Mouse (Mus musculus): Measurements from ENCODE around the gene Nono. TPM values are rescaled to one million over a fixed set of nuclear protein-coding genes. Genes with fewer than 3 reads are reported as not detected.

Gene Nono
- total and polyA plus RNA-seq, 2 experiments from 2014 or later, result 120 to 163 TPM

DNA sequence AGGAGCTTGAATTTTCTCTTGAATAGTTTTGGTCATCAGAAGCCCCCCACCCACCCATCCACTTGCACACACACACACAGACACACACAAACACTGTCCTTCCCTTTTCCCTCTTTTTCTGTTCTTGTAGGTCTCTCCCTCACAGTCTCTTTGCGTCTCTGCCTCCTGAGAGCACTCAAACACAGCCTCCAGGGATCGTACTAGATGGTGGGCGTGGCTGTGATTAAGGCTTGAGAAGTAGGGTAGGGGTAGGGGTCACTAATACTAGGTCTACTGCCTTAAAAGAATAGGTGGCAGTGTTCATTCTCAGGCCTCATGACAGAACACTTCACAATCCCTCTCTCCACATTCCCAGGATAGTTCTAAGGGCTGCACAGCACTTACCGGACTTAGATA lies 8.4 kb upstream of the Nono start, which contains the start of gene Zmym3:
TSS of gene Zmym3 (minus strand) at position 150 of the 396 bp plus-strand sequence.
- H3K4me3 ChIP-seq (ENCODE audit: low read depth, low read length), result peak within 1 kb of the TSS; percentile 72
- no peak for DNase-seq (ENCODE audit: low spot score)
- TF ChIP-seq CTCF (IDR thresholded peaks at IDR 0.05; ENCODE audit: low read depth), result no peak
- no peak for TF ChIP-seq EP300 (IDR thresholded peaks at IDR 0.05; ENCODE audit: low read depth)
- H3K36me3 ChIP-seq (replicated peaks; ENCODE audit: control insufficient read depth, insufficient read depth, low read length), result no peaks in the 10 kb centered on the region
- peak within 1 kb of the TSS; percentile 80 for H3K9ac ChIP-seq (replicated peaks; ENCODE audit: low read depth, low read length)
- no peaks in the 10 kb centered on the region for H3K4me1 ChIP-seq (ENCODE audit: control insufficient read depth, insufficient read depth)
- 0 out of 2 replicates have a peak, but pooled peaks have one; percentile 15 for ATAC-seq (ENCODE audit: insufficient read depth, low read depth)
- WGBS, result 39% methylated on average over 4 of the region's 4 CpGs
- H3K27ac ChIP-seq (ENCODE audit: low read depth), result peak within 1 kb of the TSS; percentile 81
- H3K9me3 ChIP-seq (replicated peaks; ENCODE audit: control insufficient read depth, low read length), result no peaks in the 10 kb centered on the region
- no peaks in the 10 kb centered on the region for H3K27me3 ChIP-seq (ENCODE audit: control insufficient read depth, insufficient read depth, low read length)
- H3K4me2 ChIP-seq (ENCODE audit: low read depth, low read length), result peak within 1 kb of the TSS; percentile 73

DNA sequence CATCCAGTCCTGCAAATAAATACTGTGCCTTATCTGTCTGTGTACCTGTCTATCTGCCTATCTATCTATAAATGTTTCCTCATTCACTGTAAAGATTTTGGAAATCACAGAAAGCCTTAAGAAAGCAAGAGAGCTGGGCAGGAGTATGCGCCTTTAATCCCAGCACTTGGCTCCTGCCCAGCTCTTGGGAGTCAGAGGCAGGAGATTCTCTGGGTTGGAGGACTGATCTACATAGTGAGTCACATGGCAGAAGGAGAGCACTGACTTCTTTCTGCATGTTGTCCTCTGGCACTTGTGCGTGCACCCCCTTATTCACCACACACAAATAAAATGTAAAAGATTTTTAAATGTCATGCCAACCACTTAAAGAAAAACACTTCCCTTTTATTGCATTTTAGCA lies 5.7 kb upstream of the Nono start:
- no peak overlapping the region for H3K4me2 ChIP-seq (ENCODE audit: low read depth, low read length)
- H3K4me1 ChIP-seq (ENCODE audit: control insufficient read depth, insufficient read depth), result no peaks in the 10 kb centered on the region
- H3K9me3 ChIP-seq (replicated peaks; ENCODE audit: control insufficient read depth, low read length), result no peaks in the 10 kb centered on the region
- DNase-seq (ENCODE audit: low spot score), result no peak
- TF ChIP-seq EP300 (IDR thresholded peaks at IDR 0.05; ENCODE audit: low read depth) (no peak), CTCF (IDR thresholded peaks at IDR 0.05; ENCODE audit: low read depth) (no peak)
- 67% methylated on average over 2 of the region's 2 CpGs for WGBS
- ATAC-seq (ENCODE audit: insufficient read depth, low read depth), result no peak
- no peak overlapping the region for H3K27ac ChIP-seq (ENCODE audit: low read depth)
- H3K36me3 ChIP-seq (replicated peaks; ENCODE audit: control insufficient read depth, insufficient read depth, low read length), result no peaks in the 10 kb centered on the region
- no peak overlapping the region for H3K4me3 ChIP-seq (ENCODE audit: low read depth, low read length)
- no peaks in the 10 kb centered on the region for H3K27me3 ChIP-seq (ENCODE audit: control insufficient read depth, insufficient read depth, low read length)
- no peak overlapping the region for H3K9ac ChIP-seq (replicated peaks; ENCODE audit: low read depth, low read length)

DNA sequence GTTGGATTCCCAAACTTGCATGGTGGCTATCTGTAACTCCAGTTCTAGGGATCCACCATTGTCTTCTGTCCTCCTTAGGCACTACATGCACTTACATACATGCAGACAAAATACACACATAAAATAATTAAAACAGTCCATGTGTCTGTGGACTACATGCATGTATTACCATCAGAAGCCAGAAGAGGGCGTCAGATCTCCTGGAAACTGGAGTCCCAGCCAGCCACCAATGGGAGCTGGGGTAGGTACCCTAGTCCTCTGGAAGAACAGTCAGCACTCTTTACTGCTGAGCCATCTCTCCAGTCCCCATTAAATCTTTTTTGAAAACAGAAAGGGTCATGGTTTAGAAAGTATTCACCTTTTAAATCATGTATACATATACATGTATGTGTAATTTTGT lies 1.3 kb upstream of the Nono start:
- Histone ChIP-seq H3K4me2 (ENCODE audit: low read depth, low read length) (no peak overlapping the region), H3K36me3 (replicated peaks; ENCODE audit: control insufficient read depth, insufficient read depth, low read length) (no peaks in the 10 kb centered on the region), H3K4me1 (ENCODE audit: control insufficient read depth, insufficient read depth) (no peaks in the 10 kb centered on the region), H3K27ac (ENCODE audit: low read depth) (no peak overlapping the region), H3K4me3 (ENCODE audit: low read depth, low read length) (no peak overlapping the region), H3K9me3 (replicated peaks; ENCODE audit: control insufficient read depth, low read length) (no peaks in the 10 kb centered on the region), H3K9ac (replicated peaks; ENCODE audit: low read depth, low read length) (no peak overlapping the region), H3K27me3 (ENCODE audit: control insufficient read depth, insufficient read depth, low read length) (no peaks in the 10 kb centered on the region)
- TF ChIP-seq CTCF (IDR thresholded peaks at IDR 0.05; ENCODE audit: low read depth), result peak; percentile 29
- no peak for TF ChIP-seq EP300 (IDR thresholded peaks at IDR 0.05; ENCODE audit: low read depth)
- ATAC-seq (ENCODE audit: insufficient read depth, low read depth) (no peak), DNase-seq (ENCODE audit: low spot score) (no peak)
- 7% methylated on average over 1 of the region's 1 CpGs for WGBS

DNA sequence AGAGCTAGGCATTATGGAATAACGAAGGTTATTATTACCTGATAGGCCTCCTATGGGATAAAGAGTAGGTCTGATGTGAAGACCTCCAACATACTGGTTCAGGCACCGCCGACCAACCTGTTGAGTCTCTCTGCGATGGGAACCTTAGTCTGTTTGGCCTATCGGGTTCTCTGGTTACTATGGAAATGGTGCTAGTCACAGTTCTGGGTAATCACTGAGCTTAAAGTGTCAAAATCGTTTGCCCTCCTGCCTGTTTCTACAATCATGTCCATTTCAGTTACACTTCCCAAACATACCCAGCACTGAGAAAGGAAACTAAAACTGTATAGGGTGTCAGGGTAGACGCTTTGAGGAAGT lies 355 bp upstream of the Nono start:
- TF ChIP-seq CTCF (IDR thresholded peaks at IDR 0.05; ENCODE audit: low read depth) (no peak), EP300 (IDR thresholded peaks at IDR 0.05; ENCODE audit: low read depth) (no peak)
- Histone ChIP-seq H3K27ac (ENCODE audit: low read depth) (peak overlapping the region; percentile 93), H3K9me3 (replicated peaks; ENCODE audit: control insufficient read depth, low read length) (no peaks in the 10 kb centered on the region), H3K4me1 (ENCODE audit: control insufficient read depth, insufficient read depth) (no peaks in the 10 kb centered on the region), H3K27me3 (ENCODE audit: control insufficient read depth, insufficient read depth, low read length) (no peaks in the 10 kb centered on the region), H3K4me2 (ENCODE audit: low read depth, low read length) (peak overlapping the region; percentile 45), H3K36me3 (replicated peaks; ENCODE audit: control insufficient read depth, insufficient read depth, low read length) (no peaks in the 10 kb centered on the region), H3K4me3 (ENCODE audit: low read depth, low read length) (peak overlapping the region; percentile 72), H3K9ac (replicated peaks; ENCODE audit: low read depth, low read length) (0 out of 2 replicates have a peak overlapping the region, but pooled peaks have one; percentile 16)
- 30% methylated on average over 7 of the region's 7 CpGs for WGBS
- ATAC-seq (ENCODE audit: insufficient read depth, low read depth) (no peak), DNase-seq (ENCODE audit: low spot score) (no peak)

DNA sequence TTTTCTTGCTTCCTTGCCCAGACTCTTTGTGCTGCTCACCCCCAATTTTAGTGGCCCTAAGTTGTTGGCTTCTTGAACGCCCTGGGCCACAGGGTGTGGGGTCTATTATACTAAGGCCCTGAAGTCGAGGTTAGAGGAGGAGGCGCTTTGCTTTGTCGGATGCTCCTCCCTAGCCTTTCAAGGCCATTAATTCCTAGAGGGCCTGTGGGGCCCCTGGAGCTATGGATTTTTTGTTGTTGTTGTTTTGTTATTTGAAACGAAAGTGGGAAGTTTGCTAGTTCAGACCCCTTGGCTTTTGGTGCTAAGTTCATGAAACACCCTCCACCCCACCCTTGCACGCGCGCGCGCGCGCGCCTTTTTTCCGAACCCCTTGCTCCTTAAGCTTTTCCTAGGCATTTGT lies 858 bp downstream of the Nono start:
- WGBS, result 22% methylated on average over 14 of the region's 14 CpGs
- H3K36me3 ChIP-seq (replicated peaks; ENCODE audit: control insufficient read depth, insufficient read depth, low read length), result no peaks in the 10 kb centered on the region
- ATAC-seq (ENCODE audit: insufficient read depth, low read depth), result peak; percentile 39; the same call in 1 of the 2 replicates
- peak overlapping the region; percentile 96 for H3K27ac ChIP-seq (ENCODE audit: low read depth)
- no peak for DNase-seq (ENCODE audit: low spot score)
- H3K9me3 ChIP-seq (replicated peaks; ENCODE audit: control insufficient read depth, low read length), result no peaks in the 10 kb centered on the region
- H3K9ac ChIP-seq (replicated peaks; ENCODE audit: low read depth, low read length), result peak overlapping the region; percentile 84
- peak overlapping the region; percentile 65 for H3K4me2 ChIP-seq (ENCODE audit: low read depth, low read length)
- no peak for TF ChIP-seq EP300 (IDR thresholded peaks at IDR 0.05; ENCODE audit: low read depth)
- no peak for TF ChIP-seq CTCF (IDR thresholded peaks at IDR 0.05; ENCODE audit: low read depth)
- peak overlapping the region; percentile 72 for H3K4me3 ChIP-seq (ENCODE audit: low read depth, low read length)
- H3K4me1 ChIP-seq (ENCODE audit: control insufficient read depth, insufficient read depth), result no peaks in the 10 kb centered on the region
- H3K27me3 ChIP-seq (ENCODE audit: control insufficient read depth, insufficient read depth, low read length), result no peaks in the 10 kb centered on the region

DNA sequence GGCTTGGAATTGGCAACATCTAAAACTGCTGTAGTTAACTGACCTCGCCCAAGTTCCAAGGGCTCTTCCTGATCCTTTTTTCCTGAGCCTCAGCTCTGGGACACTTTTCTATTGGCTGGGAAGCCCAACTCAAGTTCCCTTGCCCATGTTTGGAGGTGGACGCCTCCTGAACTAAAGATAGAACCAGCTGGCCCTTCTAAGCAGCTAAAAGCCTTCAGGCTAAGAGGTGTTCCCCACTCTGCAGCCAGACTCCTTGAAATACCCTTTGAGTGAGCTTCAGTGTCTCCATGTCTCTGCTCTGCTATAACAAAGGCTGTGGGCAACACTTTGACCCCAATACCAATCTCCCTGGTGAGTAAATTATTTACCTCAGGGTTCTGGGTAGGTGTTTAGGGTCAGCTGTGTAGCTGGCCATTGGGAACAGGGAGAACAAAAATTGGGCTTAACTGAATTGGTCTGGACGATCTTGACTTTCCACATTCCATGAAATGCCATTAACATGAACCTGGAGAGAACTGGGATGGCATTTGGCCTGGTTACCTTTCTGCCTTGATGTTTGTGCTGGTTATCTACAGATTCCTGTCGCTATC lies 19.9 kb downstream of the Nono start, which contains the start of gene Itgb1bp2:
TSS of gene Itgb1bp2 (plus strand) at position 203 of the 590 bp plus-strand sequence.
- Histone ChIP-seq H3K36me3 (replicated peaks; ENCODE audit: control insufficient read depth, insufficient read depth, low read length) (peaks cover 31% of the 10 kb centered on the region), H3K4me2 (ENCODE audit: low read depth, low read length) (peak within 1 kb of the TSS; percentile 59)
- ATAC-seq (ENCODE audit: insufficient read depth, low read depth), result peak; percentile 93

More for the DNA sequence above, 19.9 kb downstream of the Nono start, which contains the start of gene Itgb1bp2:
- Histone ChIP-seq H3K27me3 (ENCODE audit: control insufficient read depth, insufficient read depth, low read length) (no peaks in the 10 kb centered on the region), H3K27ac (ENCODE audit: low read depth) (peak within 1 kb of the TSS; percentile 86), H3K9ac (replicated peaks; ENCODE audit: low read depth, low read length) (peak within 1 kb of the TSS; percentile 53; the same call in 1 of the 2 replicates), H3K4me1 (ENCODE audit: control insufficient read depth, insufficient read depth) (no peaks in the 10 kb centered on the region), H3K4me3 (ENCODE audit: low read depth, low read length) (peak within 1 kb of the TSS; percentile 38), H3K9me3 (replicated peaks; ENCODE audit: control insufficient read depth, low read length) (no peaks in the 10 kb centered on the region)
- WGBS, result 32% methylated on average over 4 of the region's 4 CpGs
- peak; percentile 77 for DNase-seq (ENCODE audit: low spot score)
- TF ChIP-seq CTCF (IDR thresholded peaks at IDR 0.05; ENCODE audit: low read depth) (no peak), EP300 (IDR thresholded peaks at IDR 0.05; ENCODE audit: low read depth) (no peak)
